Mouse (Mus musculus) small intestine, adult 2 months (tissue): ENCODE measurements around the gene Apoh. TPM values are rescaled to one million over a fixed set of nuclear protein-coding genes. Genes with fewer than 3 reads are reported as not detected.

Source experiments
- H3K27ac ChIP-seq: fragments of 200-500 bp; 2 replicates; pipeline ENCODE4 v1.5.1; 2012; ENCODE audit warnings: low read depth, low read length, control low read depth, inconsistent platforms; ENCODE audit not compliant: insufficient read depth
- H3K27me3 ChIP-seq: fragments of 200-500 bp; 2 replicates; pipeline ENCODE4 v1.6.1; 2012; ENCODE audit warnings: mild to moderate bottlenecking, moderate library complexity, low read length, inconsistent platforms; ENCODE audit not compliant: control insufficient read depth, insufficient read depth
- H3K36me3 ChIP-seq: fragments of 200-500 bp; 2 replicates; pipeline ENCODE4 v1.6.1; 2012; ENCODE audit warnings: mild to moderate bottlenecking, low read length, control low read depth, inconsistent platforms; ENCODE audit not compliant: control insufficient read depth, insufficient read depth
- H3K4me1 ChIP-seq: fragments of 200-500 bp; 2 replicates; pipeline ENCODE4 v1.6.1; 2012; ENCODE audit warnings: low read length, inconsistent platforms, mixed read lengths; ENCODE audit not compliant: control insufficient read depth, insufficient read depth, insufficient read length
- H3K4me3 ChIP-seq: fragments of 200-500 bp; 2 replicates; pipeline ENCODE4 v1.5.1; 2012; ENCODE audit warnings: low read depth, mild to moderate bottlenecking, control low read depth, inconsistent platforms, low read length, moderate library complexity
- CTCF ChIP-seq: fragments of 200-500 bp; IDR thresholded peaks from 2 replicates; pipeline ENCODE4 v1.5.1; 2012; ENCODE audit warnings: low read depth, mild to moderate bottlenecking, control low read depth, inconsistent platforms, low read length, moderate library complexity, mixed read lengths; ENCODE audit not compliant: insufficient replicate concordance, insufficient read length; ENCODE audit errors: extremely low read depth
- POLR2A ChIP-seq: fragments of 200-500 bp; IDR thresholded peaks from 2 replicates; pipeline ENCODE4 v1.6.1; 2012; ENCODE audit warnings: low read depth, mild to moderate bottlenecking, control low read depth, inconsistent platforms, low read length, moderate library complexity
- WGBS: fragments of 180-500 bp; shearing (Covaris S2); methylation state at CpG from one replicate; pipeline ENCODE4 v1.1.7; 2018; 5-methylcytosine and 5-hydroxymethylcytosine counted together
- polyA plus RNA-seq: library from polyadenylated mRNA; depleted of rRNA; stranded (reverse); fragments of >200 nt; gene quantifications from 2 replicates; pipeline ENCODE4 v1.2.3, GENCODE M21; 2012

The Apoh gene
- polyA plus RNA-seq, 1 experiment, result 3.4 TPM

DNA sequence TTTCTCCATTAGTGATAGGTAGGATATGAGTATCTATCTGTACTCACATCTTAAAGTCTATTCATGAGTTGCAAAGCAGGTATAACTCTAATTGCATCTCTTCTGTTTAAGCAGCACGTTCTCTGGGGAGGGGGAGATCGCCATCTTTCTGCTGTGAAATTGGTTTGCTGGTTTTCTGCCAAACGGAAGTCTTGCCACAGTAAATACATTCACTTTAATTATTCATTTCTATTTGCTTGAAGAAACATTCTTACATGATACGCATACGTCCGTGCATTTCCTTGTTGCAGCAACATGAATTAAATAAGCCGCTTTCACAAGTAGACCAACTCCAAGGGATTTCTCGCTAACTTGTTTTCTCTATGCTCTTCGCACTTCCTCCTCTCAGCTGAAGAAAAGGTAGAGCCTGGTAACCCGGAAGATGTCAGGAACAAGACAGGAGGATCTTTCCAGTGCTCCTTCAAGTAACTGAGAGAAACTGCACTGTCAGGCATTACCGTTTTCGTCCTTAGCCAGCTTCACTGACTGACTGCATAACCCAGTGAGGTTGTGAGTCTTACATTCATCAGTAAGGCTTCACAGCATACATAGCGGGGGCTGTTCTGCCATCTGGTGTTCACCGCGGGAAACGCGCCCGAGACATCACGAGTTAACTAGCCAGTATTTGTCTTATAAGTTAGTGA, 34.7 kb downstream of the Apoh start:
- Histone ChIP-seq H3K4me1 (no peaks in the 10 kb centered on the region), H3K27ac (peak overlapping the region; percentile 61), H3K4me3 (no peak overlapping the region), H3K27me3 (no peaks in the 10 kb centered on the region), H3K36me3 (no peaks in the 10 kb centered on the region)
- 12% methylated on average over 19 of the region's 19 CpGs for WGBS
- TF ChIP-seq POLR2A (no peak), CTCF (peak; percentile 92)

DNA sequence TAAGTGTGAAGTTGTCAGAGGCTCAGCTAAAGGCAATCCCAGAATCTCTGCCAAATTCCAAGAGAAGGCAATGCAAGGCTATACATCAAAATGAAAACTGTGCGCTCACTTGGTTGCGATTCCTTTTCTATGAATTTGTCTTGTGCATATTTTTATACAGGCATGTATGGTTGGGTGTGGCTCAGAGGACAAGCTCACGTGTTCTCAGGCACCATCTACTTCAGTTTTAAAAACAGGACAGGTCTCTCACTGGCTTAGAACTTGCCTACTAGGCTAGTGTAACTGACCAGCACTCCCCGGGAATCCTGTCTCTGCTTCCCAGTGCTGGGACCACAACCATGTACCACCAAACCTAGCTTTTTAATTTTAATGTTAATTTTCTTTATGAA, 35.2 kb downstream of the Apoh start:
- H3K4me3 ChIP-seq, result no peak overlapping the region
- TF ChIP-seq CTCF (no peak), POLR2A (no peak)
- H3K27me3 ChIP-seq, result no peaks in the 10 kb centered on the region
- no peaks in the 10 kb centered on the region for H3K36me3 ChIP-seq
- WGBS, result 55% methylated on average over 4 of the region's 4 CpGs
- H3K27ac ChIP-seq, result no peak overlapping the region
- no peaks in the 10 kb centered on the region for H3K4me1 ChIP-seq

DNA sequence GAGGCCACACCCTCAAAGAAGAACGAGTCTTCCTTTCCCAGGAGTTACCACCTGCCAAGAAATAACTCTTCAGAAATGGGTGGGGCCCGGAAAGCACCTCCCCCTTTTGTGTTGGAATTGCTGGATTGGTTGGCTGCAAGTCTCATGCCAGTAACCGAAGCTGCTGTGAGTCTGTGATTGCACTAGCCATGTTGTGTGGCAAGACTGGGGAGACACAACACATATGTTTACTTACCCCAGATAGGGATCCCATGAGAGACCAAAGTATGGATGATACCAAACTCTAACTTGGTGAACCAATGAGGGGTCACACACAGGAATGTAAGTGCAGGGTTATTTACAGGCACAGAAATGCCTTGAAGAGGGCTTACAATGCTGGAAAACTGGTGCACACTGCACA, 39.5 kb downstream of the Apoh start:
- no peaks in the 10 kb centered on the region for H3K36me3 ChIP-seq

DNA sequence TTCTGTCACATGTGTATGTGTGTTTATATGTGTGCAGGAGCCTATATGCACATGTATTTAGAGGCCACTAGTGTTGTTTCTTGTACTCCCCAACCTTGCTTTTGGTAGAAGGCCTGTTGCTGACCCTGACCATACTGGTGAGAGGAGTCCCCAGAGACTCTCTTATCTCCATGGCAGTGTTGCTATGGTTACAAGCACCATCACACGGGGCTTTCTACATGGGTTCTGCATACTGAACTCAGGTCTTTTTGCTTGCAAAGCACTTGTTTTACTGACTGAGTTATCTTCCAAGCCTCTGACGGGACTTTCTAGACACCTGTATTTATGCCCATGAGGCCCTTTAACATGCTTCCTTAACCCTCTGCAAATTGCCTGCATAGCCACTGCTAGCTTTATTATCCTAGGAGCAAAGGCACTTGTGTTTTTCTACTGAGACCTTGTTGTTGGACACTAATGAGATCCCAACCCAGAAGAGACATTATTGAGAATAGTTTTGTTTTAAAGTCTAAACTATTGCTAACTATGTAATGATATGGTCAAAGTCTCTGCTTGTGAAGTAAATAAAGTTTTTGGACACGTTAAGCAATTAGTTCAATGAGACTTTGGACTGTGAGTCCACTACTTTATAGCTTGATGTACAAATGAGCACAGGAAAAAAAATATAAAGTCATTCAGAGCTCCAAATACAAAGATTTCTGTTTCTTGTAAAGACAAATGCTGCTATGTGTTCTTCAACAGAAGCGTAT, 41.9 kb downstream of the Apoh start:
- WGBS, result 31% methylated on average over 4 of the region's 4 CpGs
- Histone ChIP-seq H3K36me3 (no peaks in the 10 kb centered on the region), H3K27me3 (no peaks in the 10 kb centered on the region), H3K4me3 (no peak overlapping the region), H3K4me1 (peaks cover 5% of the 10 kb centered on the region; the same call in 1 of the 2 replicates), H3K27ac (no peak overlapping the region)
- TF ChIP-seq POLR2A, result no peak
- TF ChIP-seq CTCF, result no peak

More for the DNA sequence above, 39.5 kb downstream of the Apoh start:
- Histone ChIP-seq H3K4me1 (peaks cover 5% of the 10 kb centered on the region; the same call in 1 of the 2 replicates), H3K27ac (no peak overlapping the region), H3K27me3 (no peaks in the 10 kb centered on the region), H3K4me3 (no peak overlapping the region)
- WGBS, result 47% methylated on average over 3 of the region's 3 CpGs
- no peak for TF ChIP-seq CTCF
- TF ChIP-seq POLR2A, result no peak

GRCm38 (mm10) chr11:108385666-108386024, 42.5 kb downstream of the Apoh start:
- Histone ChIP-seq H3K27me3 (no peaks in the 10 kb centered on the region), H3K27ac (no peak overlapping the region), H3K36me3 (no peaks in the 10 kb centered on the region), H3K4me1 (peaks cover 5% of the 10 kb centered on the region; the same call in 1 of the 2 replicates), H3K4me3 (no peak overlapping the region)
- 37% methylated on average over 1 of the region's 1 CpGs for WGBS
- TF ChIP-seq CTCF (no peak), POLR2A (no peak)

DNA sequence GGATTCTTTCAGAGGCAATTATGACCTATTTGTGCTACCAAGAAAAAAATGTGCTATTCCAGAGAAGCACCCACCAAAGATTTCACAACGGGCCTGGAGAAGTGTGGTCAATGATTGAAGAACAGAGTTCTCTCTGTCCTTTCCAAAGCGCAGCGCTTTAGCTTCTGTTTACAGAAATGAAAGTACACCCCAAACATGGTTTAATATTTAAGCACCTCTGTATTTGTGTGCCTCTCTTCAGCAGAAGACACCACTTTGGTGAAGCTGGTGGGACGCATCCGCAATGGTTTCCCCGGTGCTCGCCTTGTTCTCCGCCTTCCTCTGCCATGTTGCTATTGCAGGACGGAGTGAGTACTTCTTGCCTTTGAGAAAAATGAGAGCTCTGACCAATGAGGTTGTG, 51.9 kb downstream of the Apoh start:
- no peak for TF ChIP-seq CTCF
- TF ChIP-seq POLR2A, result no peak
- Histone ChIP-seq H3K27ac (no peak overlapping the region), H3K36me3 (no peaks in the 10 kb centered on the region), H3K4me3 (no peak overlapping the region), H3K27me3 (no peaks in the 10 kb centered on the region), H3K4me1 (peaks cover 5% of the 10 kb centered on the region; the same call in 1 of the 2 replicates)
- whole genome bisulfite sequencing, result 75% methylated on average over 9 of the region's 9 CpGs

- no peaks in the 10 kb centered on the region for H3K36me3 ChIP-seq
- 23% methylated on average over 7 of the region's 7 CpGs for WGBS
- no peak overlapping the region for H3K4me3 ChIP-seq
- no peak overlapping the region; the same call in 1 of the 2 replicates for H3K27ac ChIP-seq
- H3K27me3 ChIP-seq, result no peaks in the 10 kb centered on the region
- H3K4me1 ChIP-seq, result peaks cover 5% of the 10 kb centered on the region; the same call in 1 of the 2 replicates
- no peak for TF ChIP-seq CTCF
- no peak for TF ChIP-seq POLR2A
These were observed 53.1 kb downstream of the Apoh start for GRCm38 (mm10) chr11:108396076-108396829.
